Mouse (Mus musculus) erythroblast, adult 5-6 weeks (primary cell): ENCODE measurements around the gene Tmem141. TPM values are rescaled to one million over a fixed set of nuclear protein-coding genes. Genes with fewer than 3 reads are reported as not detected.

ENCODE experiments used
- ATAC-seq: replicated peaks from 2 replicates; pipeline ENCODE4 v1.8.0; 2016; ENCODE audit warnings: moderate number of reproducible peaks, mild to moderate bottlenecking, moderate TSS enrichment, inconsistent platforms; ENCODE audit not compliant: poor library complexity, low FRiP score, severe bottlenecking
- total RNA-seq, 2 experiments: library from RNA; stranded (forward) in 1 of 2; stranded (reverse) in 1 of 2; fragments of 150-400 nt in 1 of 2; fragments of 200-764, 138-1000 nt in 1 of 2; gene quantifications; 2 replicates each; pipeline versions ENCODE4 v1.2.3 to v1.2.4; 2015 to 2017; ENCODE audit warnings: low replicate concordance in 2 of 2

The Tmem141 gene
- total RNA-seq, 2 experiments from 2014 or later: 6.0 to 9.4 TPM

DNA sequence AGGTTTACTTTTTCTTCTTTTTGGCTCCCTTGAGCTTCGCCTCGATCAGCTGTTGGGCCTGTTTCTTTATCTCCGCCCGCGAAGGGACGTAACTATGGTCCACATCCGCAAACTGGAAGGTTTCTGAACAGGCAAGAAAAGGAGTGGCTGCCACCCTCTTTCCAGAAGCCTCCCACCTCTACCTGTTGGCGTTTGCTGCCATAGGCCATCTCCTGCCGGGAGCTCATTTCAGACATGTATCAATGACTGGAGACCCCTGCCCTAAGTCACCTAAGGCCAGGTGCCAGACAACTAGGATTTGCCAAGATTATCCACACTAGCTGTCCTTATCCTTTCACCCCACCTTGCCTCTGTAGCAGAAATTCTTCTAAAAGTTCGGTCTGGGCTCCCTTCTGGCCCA lies 13.1 kb downstream of the Tmem141 start:
- ATAC-seq: peak; percentile 40

DNA sequence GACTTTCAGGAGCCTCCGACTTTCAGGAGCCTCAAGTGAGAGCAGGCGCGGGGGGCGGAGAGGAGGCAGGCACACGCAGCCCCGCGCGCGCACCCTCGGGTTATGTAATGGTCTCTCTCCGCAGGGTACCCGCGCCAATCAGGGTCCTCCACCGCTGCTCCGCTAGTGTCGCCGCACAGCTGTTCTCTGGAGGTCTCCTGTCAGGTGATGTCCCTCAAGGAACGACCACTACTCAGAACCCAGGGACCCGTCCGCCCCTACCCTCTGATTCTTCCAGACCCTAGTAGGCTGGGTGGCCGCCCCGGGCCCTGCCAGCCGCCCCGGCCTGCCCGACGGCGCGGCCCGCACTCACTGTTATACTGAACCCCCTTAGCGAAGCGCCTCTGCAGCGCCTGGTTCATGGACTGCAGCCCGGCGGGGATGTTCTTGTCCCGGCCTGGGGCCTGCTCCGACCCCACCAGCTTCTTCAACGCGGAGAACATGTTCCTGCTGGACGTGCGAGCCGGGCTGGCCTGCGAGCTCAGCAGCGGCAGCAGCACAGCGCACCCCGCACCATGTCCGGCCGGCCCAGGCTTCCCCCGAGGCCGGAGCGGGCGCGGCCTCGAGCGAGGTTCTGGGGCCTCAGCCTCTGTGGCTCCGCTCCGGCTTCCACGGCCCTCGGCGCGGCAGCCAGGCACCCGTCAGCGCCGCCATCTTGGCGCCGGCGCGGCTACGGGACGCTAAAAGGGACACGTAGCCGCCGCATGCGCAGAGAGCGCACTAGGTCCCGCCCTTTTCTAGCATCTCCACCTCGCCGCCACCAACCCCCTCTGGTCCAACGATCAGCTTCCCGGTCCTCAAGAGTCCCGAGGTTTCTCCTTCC lies 13.8 kb downstream of the Tmem141 start, which contains the start of gene Rabl6:
Gene Rabl6, minus strand, starts transcription at position 761 of the 862 bp plus-strand sequence.
- ATAC-seq: peak; percentile 89

DNA sequence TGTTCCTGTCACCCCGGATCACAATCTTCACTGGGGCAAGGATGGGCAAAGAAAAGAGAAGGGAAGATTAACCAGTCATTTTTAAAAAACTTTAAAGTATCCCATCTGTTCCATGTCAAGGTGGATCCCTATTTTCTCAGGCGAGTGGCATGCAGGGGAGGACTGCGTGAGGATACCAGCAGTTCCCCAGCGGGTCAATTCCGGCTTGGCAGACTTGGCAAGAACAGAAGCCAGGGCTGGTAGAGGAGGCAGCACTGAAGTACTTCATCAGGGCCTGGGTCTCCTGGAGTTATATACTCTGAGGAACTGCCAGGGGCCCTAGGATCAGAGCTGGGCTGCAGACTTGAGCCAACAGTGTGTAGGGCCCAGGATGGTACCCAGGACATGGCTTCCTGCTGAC lies 19.3 kb downstream of the Tmem141 start:
- no peak for ATAC-seq

DNA sequence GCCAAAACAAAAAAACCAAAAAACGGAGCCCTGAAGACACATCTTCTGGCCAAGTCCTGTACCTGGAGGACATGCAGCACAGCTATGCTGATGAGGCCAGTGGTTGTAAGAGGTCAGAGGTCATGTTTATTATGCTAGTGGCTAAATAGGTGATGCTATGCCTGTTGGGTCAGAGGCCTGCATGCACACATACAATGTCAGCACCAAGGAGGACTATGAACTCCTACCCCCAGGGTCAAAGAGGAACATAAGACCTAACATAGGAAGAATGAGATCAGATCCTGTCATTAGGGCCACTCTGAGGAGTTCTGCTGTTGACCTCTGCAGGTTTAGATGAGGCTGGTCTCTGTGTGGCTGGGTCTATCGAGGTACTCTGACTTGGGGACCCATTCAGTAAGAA lies 21.8 kb downstream of the Tmem141 start:
- no peak for ATAC-seq

DNA sequence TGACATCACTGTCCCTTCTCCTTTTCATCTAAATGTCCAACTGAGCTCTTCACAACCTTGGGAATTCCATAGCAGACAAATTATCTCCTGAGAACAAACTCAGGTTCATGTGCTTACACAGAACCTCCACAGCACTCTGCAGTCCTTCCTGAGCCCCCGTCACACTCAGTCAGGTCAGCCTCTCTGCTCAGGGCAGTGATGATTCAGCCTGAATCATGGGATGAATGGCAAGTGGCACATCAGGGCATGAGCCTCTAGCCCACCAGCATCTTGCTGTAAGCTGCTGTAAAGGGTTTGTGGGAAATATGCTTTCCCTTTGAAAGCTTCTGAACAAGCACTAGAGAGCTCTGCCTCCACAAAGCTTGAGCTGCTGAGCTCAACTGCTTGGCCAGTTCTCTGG lies 23.1 kb downstream of the Tmem141 start:
- no peak for ATAC-seq

DNA sequence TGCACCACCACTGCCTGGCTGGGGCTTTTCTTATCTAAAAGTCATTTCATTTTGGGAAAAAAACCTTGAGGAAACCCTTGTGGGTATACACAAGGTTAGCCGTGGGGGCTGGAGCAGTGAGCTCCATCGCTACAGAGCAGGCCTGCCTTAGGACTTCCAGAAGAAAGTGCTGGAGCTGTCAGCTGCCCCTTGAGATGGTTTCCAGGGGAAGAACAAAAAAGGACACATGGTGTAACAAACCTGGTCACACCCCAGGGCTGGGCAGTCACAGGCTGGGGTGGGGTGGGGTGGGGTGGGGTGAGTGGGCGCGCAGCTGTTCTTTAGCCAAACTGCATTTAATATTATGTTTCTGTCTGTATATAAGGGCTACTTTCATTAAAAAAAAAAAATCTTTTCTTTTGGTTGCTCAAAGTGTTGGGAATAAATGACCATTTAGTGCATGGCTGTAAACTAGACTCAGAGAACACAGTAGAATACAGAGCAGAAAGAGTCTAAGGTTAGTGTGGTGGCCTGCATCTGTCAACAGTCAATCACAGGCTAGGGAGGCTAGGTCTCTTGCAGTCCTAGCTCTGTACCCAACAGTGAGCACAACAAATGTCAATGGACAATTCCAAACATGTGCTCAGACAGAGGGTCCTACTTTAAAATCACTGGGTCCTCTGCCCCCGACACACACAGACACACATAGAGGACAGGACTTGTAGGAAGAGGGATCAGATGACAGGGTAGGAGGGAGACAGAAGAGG lies 24.9 kb downstream of the Tmem141 start:
- no peak for ATAC-seq

DNA sequence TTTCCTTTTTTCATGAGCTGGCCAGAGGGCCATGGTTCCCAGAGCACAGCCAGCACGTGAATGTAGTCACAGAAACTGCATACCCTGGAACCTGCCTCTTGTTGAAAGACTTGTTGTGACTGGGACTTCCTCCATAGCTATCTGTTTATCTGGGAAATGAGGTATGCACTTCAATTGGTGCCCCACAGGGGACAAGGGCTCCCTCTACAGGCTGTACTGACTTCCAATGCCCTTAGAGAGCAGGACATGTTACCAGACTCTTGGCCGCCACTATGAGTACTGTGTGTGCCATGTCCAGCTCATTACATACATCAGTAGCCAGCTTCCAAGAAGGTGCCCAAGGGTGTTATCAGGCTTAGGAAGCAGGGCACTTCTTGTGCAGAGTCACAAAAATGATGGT lies 29.9 kb downstream of the Tmem141 start:
- ATAC-seq: peak; percentile 55; the same call in 1 of the 2 replicates

DNA sequence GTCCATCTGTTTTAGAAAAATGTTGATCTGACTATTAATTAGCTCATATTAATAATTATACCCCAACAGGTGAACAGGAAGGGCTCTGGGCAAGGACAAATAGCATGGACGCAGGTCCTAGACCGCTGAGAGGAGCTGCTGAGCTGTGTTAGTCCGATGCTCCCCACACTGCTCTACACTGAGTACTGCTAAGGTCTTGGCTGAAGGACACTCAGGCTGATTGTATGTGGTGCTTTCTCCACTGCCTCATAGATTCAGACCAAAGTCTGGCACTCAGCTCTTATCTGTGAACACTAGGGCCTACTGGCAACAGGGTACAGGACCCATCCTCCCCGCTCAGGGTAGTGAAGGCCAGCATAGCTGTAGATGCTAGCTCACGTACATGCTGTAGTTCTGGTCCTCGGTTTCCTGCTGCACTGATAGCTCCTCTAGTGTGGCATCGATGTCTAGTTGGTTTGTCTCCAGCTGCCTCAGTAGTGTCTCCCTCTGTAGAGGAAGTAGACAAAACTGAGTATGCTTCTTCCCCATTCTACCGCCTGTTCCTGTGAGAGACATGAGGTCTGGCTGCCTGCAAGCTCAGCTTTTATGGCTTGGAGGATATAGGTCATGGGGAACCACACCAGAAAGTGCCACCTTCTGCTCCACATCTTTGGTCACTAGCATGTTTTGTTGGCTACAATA lies 33.4 kb downstream of the Tmem141 start:
- no peak for ATAC-seq

DNA sequence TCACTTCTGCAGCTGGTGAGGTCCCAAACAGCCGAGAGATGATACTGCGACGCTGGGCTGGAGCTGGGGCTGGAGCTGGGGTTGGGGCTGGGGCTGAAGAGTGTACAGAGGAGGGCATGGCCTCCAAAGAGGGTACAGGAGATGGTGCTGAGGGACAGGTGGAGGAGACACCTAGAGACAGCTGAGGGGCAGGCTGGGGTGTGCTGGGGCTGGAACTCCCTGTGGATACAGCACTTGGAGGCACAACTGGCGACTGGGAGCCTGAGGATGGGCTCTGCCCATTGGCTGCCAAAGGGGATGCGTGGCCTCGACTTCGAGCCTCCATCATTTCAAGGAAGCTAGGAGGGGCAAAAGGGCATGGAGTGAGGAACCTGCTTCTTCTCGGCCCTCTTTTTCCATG lies 34.5 kb downstream of the Tmem141 start:
- no peak for ATAC-seq

DNA sequence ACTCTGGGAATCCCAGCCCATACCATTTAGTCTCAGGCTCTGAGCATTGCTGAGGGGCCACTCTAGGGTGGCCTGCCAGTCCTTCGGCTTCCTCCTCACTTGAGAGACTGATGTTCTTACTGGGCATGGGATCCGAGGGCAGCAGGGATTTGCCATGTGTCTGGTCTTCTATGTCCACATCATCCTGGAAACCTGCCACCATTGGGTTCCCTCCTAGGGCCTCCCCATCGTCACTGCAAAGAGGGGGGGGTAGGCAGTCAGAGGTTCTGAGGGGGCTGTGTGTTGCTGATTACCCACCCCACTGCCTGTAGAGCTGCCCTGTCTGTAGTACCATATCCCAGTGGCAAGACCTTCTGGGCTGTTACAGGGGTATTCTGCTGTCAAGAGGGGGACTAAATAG lies 36.2 kb downstream of the Tmem141 start:
- no peak for ATAC-seq

DNA sequence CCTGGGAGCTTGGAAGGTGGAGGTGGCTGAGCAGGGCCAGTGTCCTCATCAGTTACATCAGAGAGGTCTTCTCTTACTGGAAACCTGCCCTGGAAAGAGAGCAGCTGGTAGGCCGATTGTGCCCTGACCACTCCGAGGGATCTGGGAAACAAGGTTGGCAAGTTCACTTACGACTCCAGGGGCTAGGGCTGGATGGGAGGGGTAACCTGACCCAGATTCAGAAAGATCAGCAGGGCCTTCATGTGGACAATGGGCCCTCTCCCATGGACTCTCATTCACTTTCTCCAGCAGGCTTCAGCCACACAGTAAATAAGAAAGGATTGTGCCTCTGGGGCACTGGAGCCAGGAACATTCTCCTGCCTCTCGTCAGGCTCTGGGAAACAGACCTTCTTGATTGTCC lies 36.9 kb downstream of the Tmem141 start:
- no peak for ATAC-seq

DNA sequence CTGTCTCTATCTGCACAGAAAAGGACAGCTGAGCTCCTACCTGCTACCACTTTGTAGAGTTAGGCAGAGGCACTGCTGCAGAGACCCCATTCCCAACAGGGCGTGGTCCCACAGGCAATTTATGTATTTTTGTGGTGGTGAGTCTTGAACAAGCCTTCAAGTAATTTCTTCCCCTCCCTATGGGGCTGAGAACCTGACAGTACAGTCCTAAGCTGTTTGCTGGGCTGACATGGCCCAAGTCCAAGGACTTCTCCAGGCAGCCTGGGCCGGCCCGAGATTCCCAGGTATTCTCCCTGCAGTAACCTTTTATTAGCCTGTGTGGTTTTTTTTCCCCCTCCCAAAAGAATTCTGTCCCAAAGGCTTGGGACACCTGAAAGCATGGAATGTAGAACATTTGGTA lies 37.7 kb downstream of the Tmem141 start:
- no peak for ATAC-seq

DNA sequence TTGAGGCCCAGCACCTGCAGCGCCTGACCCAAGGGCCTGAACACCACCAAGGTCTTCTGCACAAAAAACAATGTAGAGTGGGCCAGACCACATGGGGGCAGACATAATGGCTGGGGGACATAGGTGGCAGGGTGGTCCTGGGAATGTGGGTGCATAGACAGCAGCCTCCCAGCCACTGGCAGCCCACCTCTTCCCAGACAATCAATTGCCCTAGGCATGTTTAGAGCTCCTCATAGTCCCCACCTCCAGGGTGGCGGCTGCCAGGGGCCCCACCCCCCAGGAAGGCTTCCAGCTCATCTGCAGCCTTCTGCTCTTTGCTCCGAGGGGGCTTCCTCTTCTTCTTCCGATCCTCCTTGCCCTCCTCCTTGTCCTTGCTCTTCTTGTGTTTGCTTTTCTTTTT lies 38.2 kb downstream of the Tmem141 start:
- ATAC-seq: no peak

DNA sequence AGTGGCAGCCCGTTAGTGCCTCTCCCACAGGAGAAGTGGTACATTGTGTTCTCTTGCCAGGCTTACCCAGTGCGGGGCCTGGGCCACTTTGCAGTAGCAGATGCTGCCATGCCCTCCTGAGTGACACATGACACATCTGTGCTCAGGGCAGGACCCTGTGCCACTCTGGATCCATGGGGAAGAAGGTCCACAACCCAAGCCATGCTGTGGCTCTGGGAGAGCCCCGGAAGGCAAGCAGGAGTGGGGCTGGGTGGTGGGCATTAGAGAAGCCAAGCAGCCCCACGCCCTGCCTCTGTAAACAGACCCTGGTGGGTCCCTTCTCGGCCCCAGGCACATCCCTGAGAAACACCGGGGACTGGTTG lies 38.7 kb downstream of the Tmem141 start:
- ATAC-seq: no peak

DNA sequence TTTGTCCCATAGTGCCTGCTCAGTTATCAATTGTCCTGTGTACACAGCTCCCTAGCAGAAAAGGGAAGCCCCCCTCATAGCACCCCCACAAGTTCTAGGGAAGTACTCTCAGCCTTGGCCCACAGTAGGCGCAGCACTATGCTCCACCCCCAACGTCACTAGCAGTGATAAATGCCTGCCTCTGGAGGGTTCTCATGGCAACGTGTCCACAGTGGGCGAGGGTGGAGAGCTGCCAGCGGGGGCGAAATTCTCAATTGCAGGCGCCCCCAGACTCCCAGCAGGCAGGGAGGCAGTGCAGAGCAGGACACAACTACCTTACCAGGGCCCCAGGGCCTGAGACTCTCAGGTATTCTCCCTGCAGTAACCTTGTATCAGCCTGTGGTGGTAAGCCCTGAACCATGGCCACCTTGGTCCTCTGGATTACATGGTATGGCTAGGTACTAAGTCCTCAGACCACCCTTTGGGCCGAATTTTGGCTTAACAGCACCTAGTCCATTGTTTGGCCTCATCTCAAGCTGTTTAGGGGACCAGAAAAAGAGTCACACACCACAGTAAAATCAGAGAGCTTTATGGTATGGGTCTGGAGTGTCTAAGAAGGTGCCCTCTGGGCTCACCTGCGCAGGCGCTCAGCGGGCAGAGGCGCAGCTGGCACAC lies 39.2 kb downstream of the Tmem141 start:
- no peak for ATAC-seq

DNA sequence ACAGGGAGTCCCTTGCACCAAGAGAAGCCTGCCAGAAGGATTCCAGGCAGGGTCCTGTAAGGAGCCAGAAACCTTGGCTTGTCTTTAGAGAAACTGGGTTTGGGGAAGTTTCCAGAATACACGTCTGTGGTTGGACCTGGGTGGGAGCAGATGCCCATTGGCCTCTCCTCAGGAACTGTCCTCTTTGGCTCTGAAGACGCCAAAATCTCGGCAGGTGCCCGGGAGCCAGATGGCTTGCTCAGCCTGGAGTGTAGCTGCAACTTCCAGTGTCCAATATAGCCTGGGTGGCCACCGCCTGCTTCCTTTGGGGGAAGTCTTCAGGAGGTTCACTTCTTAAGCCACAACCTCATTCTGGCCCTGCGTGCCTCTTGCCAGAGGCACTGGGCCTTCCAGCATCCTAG lies 39.9 kb downstream of the Tmem141 start:
- no peak for ATAC-seq

DNA sequence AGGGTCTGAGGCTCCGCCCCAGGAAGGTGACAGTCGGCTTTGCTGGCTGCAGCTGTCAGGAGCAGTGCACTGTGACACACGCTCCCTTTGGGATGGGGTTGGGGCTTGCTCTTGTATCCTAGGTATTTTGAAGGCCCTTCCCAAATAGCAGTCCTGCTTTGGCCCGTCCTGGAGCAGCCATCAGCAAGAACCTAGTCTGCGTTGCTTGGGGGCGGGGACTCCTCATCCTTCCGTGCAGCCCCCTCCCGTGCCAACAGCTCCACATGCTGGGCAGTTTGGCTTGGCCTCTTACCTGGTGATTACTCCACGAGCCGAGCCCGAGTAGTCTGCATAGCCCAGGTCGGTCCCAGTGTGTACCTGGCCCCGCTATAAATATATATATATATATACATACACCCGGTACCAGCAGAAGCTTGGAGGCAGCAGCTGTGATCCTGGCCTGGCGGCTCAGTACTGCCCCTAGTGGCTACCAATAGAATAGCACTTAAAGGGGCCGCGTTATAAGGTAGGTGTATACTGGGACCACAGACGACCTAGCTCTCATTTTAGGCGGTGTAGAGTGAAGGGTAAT lies 40.4 kb downstream of the Tmem141 start, which contains the start of gene Ajm1:
Gene Ajm1, minus strand, starts transcription at position 464 of the 571 bp plus-strand sequence.
- ATAC-seq: peak; percentile 71

DNA sequence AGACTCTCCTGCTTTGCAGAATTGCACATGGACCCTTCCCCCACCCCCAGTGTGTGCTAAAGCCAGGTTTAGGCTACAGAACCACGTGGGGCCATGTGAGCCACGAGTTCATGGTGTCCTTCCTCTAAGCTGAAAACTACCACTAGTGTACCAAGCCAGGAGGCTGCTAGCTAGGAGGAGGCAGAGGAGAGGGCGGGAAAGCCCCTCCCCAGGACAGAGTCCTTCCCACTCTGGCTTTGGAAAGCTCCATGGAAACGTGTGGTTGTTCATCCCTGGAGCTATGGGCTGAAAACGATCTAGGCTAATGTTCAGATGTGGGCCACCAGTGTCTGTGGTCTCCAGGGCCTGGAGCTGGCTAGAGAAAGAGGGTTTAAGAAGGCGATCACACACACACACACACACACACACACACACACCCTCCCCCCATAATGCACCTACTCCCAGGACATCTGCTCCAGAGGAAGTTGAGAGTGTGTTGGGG lies 41.1 kb downstream of the Tmem141 start:
- ATAC-seq: no peak

DNA sequence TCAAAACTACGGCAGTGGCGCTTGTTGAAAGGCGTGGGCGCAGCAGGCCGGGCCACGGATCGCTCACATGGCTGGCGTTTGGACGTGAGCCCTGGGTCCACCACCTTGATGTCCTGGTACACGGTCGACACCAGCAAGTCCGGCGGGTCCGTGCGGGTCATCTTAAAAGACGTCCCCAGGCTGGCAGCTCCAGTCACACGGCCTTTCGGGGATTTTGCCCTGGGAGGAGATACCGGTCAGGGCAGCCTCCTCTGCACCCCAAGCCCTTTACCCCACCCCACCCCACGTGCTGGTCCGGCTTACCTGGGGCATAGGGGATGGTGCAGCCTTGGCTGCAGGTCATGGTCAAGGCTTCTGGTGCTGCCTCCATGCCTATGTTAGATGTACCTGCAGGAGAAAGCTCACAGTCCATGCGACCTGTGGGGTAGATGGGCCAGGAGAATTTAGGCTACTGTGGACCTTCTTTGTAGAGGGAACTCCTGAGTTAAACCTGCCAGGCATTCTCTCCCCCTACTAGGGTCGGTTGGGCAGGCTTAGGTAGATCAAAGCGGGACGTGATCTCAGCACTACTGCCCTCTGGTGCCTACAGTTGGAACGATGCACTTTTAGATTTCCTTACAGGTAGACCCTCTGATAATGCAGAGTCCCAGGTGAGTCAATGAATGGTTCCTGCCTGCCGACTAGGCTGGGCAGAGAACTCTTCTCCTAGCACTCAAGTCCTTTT lies 41.9 kb downstream of the Tmem141 start:
- ATAC-seq: no peak
